Mouse (Mus musculus): ENCODE measurements at regions not wholly inside any gene's neighbourhood (a gene's known extent, or its start where the extent isn't known, plus 50 kb on each side); places are given as distances from the start of the nearest gene placed in this dataset.

DNA sequence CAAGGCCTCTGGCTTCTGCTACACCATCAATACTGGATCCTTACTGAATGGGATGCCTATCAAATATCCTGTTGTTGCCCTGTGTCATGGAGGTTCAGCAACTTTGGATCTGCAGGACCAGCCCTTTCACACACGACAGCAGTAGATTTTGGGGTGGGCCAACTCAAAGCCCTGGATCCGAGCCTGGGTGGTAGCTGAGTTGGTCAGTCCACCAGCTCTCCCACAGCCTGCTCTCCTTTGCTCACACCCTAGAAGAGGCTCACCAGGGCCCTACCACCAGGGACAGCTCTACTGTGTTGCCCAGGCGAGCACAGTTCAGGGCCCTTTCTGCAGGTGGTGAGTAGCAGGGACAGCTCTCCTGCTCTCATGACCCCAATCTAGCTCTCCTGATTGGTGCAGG, 192.6 kb downstream of the Spata18 start:
- Histone ChIP-seq H3K9me3 (ENCODE audit: low read length) (no peaks in the 10 kb centered on the region), H3K36me3 (ENCODE audit: insufficient read depth, low read length) (no peaks in the 10 kb centered on the region), H3K27me3 (ENCODE audit: insufficient read depth, low read length) (no peaks in the 10 kb centered on the region), H3K4me1 (replicated peaks; ENCODE audit: low read depth, low read length) (no peaks in the 10 kb centered on the region), H3K4me3 (replicated peaks; ENCODE audit: low read length) (no peak overlapping the region)
- TF ChIP-seq POU5F1 (IDR thresholded peaks at IDR 0.05; ENCODE audit: borderline replicate concordance, low read length): no peak
- TF ChIP-seq NANOG (IDR thresholded peaks at IDR 0.05; ENCODE audit: borderline replicate concordance, low read length): no peak
- no peak for TF ChIP-seq CTCF (conservative IDR thresholded peaks at IDR 0.05; ENCODE audit: low read length)

- no peaks in the 10 kb centered on the region for H3K36me3 ChIP-seq (ENCODE audit: insufficient read depth, low read length)
- TF ChIP-seq CTCF (conservative IDR thresholded peaks at IDR 0.05; ENCODE audit: low read length) (no peak), NANOG (IDR thresholded peaks at IDR 0.05; ENCODE audit: borderline replicate concordance, low read length) (no peak), POU5F1 (IDR thresholded peaks at IDR 0.05; ENCODE audit: borderline replicate concordance, low read length) (no peak)
- no peaks in the 10 kb centered on the region for H3K9me3 ChIP-seq (ENCODE audit: low read length)
- no peaks in the 10 kb centered on the region for H3K27me3 ChIP-seq (ENCODE audit: insufficient read depth, low read length)
- no peaks in the 10 kb centered on the region for H3K4me1 ChIP-seq (replicated peaks; ENCODE audit: low read depth, low read length)
- H3K4me3 ChIP-seq (replicated peaks; ENCODE audit: low read length): no peak overlapping the region
These were observed 195.1 kb downstream of the Spata18 start for GRCm38 (mm10) chr5:73846096-73846782.

GRCm38 (mm10) chr5:73846783-73847151, 195.6 kb downstream of the Spata18 start:
- 0 out of 2 replicates have a peak, but pooled peaks cover 3% of the 10 kb centered on the region for H3K4me1 ChIP-seq (replicated peaks; ENCODE audit: low read depth, low read length)
- no peaks in the 10 kb centered on the region for H3K9me3 ChIP-seq (ENCODE audit: low read length)
- no peak overlapping the region for H3K4me3 ChIP-seq (replicated peaks; ENCODE audit: low read length)
- no peak for TF ChIP-seq POU5F1 (IDR thresholded peaks at IDR 0.05; ENCODE audit: borderline replicate concordance, low read length)
- no peak for TF ChIP-seq CTCF (conservative IDR thresholded peaks at IDR 0.05; ENCODE audit: low read length)
- TF ChIP-seq NANOG (IDR thresholded peaks at IDR 0.05; ENCODE audit: borderline replicate concordance, low read length): no peak
- H3K36me3 ChIP-seq (ENCODE audit: insufficient read depth, low read length): no peaks in the 10 kb centered on the region
- no peaks in the 10 kb centered on the region for H3K27me3 ChIP-seq (ENCODE audit: insufficient read depth, low read length)

DNA sequence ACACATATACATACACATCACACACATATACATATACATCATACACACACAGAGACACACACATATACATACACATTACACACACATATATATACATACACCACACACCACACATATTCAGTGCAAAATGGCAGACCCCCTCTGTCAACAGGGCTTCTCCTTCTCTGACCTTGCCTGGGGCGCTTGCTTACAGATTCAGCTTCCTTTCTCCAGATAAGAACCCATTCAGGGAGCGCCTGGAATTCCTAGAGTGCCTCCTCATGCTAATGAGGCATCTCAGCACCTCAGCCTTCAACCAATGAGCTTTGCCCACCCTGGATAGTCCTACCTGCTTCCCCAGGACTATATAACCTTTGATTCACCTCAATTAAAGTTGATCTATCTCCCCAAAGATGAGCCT, 200.3 kb downstream of the Spata18 start:
- H3K27me3 ChIP-seq (ENCODE audit: insufficient read depth, low read length): no peaks in the 10 kb centered on the region
- no peaks in the 10 kb centered on the region for H3K9me3 ChIP-seq (ENCODE audit: low read length)
- no peak for TF ChIP-seq CTCF (conservative IDR thresholded peaks at IDR 0.05; ENCODE audit: low read length)
- no peak for TF ChIP-seq NANOG (IDR thresholded peaks at IDR 0.05; ENCODE audit: borderline replicate concordance, low read length)
- no peak for TF ChIP-seq POU5F1 (IDR thresholded peaks at IDR 0.05; ENCODE audit: borderline replicate concordance, low read length)
- no peak overlapping the region for H3K4me3 ChIP-seq (replicated peaks; ENCODE audit: low read length)
- H3K4me1 ChIP-seq (replicated peaks; ENCODE audit: low read depth, low read length): peaks cover 16% of the 10 kb centered on the region
- no peaks in the 10 kb centered on the region for H3K36me3 ChIP-seq (ENCODE audit: insufficient read depth, low read length)

DNA sequence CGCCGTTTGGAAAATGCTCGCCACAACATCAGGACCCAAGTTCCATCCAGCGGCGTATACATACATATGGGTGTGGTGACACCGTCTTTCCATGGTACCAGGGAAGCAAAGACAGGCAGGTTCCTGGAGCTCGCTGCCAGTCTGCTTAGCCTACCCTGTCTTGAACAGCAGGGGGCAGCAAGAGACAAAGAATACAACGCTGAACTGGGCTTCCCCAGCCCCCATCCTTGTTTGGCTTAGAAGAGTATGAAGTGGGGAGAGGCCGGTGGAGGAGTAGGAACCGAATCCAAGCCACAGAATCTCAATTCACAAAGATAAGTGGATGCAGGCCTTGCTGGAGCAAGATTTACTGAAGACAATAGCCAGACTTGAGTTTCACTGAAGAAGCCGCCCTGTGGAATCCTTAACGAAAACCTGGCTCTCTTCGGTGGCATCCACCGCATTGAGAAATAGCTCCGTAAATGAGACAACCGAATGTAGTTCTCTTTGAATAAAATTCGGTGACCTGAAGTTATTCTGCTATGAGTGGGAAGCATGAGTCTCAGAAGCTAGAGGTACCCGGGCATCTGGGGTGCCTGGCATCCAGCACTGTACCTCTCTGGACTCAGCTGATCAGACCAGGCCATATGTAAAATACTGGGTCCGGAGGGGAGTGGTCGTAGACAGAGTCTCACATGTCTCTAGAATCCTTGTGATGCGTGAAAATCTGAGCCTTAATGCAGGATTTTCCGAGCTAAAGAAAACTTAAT, 203.0 kb downstream of the Spata18 start:
- Histone ChIP-seq H3K4me3 (replicated peaks; ENCODE audit: low read length) (no peak overlapping the region), H3K27me3 (ENCODE audit: insufficient read depth, low read length) (no peaks in the 10 kb centered on the region), H3K4me1 (replicated peaks; ENCODE audit: low read depth, low read length) (peaks cover 16% of the 10 kb centered on the region), H3K9me3 (ENCODE audit: low read length) (peaks cover 6% of the 10 kb centered on the region), H3K36me3 (ENCODE audit: insufficient read depth, low read length) (no peaks in the 10 kb centered on the region)
- no peak for TF ChIP-seq NANOG (IDR thresholded peaks at IDR 0.05; ENCODE audit: borderline replicate concordance, low read length)
- TF ChIP-seq CTCF (conservative IDR thresholded peaks at IDR 0.05; ENCODE audit: low read length): peak; percentile 60
- TF ChIP-seq POU5F1 (IDR thresholded peaks at IDR 0.05; ENCODE audit: borderline replicate concordance, low read length): no peak

GRCm38 (mm10) chr5:73854774-73855371, 203.7 kb downstream of the Spata18 start:
- Histone ChIP-seq H3K4me1 (replicated peaks; ENCODE audit: low read depth, low read length) (peaks cover 16% of the 10 kb centered on the region), H3K36me3 (ENCODE audit: insufficient read depth, low read length) (no peaks in the 10 kb centered on the region), H3K27me3 (ENCODE audit: insufficient read depth, low read length) (no peaks in the 10 kb centered on the region), H3K9me3 (ENCODE audit: low read length) (peaks cover 10% of the 10 kb centered on the region), H3K4me3 (replicated peaks; ENCODE audit: low read length) (no peak overlapping the region)
- no peak for TF ChIP-seq CTCF (conservative IDR thresholded peaks at IDR 0.05; ENCODE audit: low read length)
- TF ChIP-seq NANOG (IDR thresholded peaks at IDR 0.05; ENCODE audit: borderline replicate concordance, low read length): no peak
- no peak for TF ChIP-seq POU5F1 (IDR thresholded peaks at IDR 0.05; ENCODE audit: borderline replicate concordance, low read length)

GRCm38 (mm10) chr5:73859320-73859719, 208.1 kb downstream of the Spata18 start:
- no peak for TF ChIP-seq CTCF (conservative IDR thresholded peaks at IDR 0.05; ENCODE audit: low read length)
- TF ChIP-seq POU5F1 (IDR thresholded peaks at IDR 0.05; ENCODE audit: borderline replicate concordance, low read length): no peak
- no peak for TF ChIP-seq NANOG (IDR thresholded peaks at IDR 0.05; ENCODE audit: borderline replicate concordance, low read length)
- H3K4me3 ChIP-seq (replicated peaks; ENCODE audit: low read length): no peak overlapping the region
- H3K27me3 ChIP-seq (ENCODE audit: insufficient read depth, low read length): no peaks in the 10 kb centered on the region
- peaks cover 7% of the 10 kb centered on the region for H3K4me1 ChIP-seq (replicated peaks; ENCODE audit: low read depth, low read length)
- H3K9me3 ChIP-seq (ENCODE audit: low read length): peaks cover 37% of the 10 kb centered on the region
- no peaks in the 10 kb centered on the region for H3K36me3 ChIP-seq (ENCODE audit: insufficient read depth, low read length)

GRCm38 (mm10) chr5:73864138-73864761, 204.0 kb downstream of the Usp46 start:
- TF ChIP-seq POU5F1 (IDR thresholded peaks at IDR 0.05; ENCODE audit: borderline replicate concordance, low read length): no peak
- peak; percentile 62 for TF ChIP-seq CTCF (conservative IDR thresholded peaks at IDR 0.05; ENCODE audit: low read length)
- H3K27me3 ChIP-seq (ENCODE audit: insufficient read depth, low read length): no peaks in the 10 kb centered on the region
- peaks cover 35% of the 10 kb centered on the region for H3K9me3 ChIP-seq (ENCODE audit: low read length)
- H3K36me3 ChIP-seq (ENCODE audit: insufficient read depth, low read length): no peaks in the 10 kb centered on the region
- H3K4me1 ChIP-seq (replicated peaks; ENCODE audit: low read depth, low read length): no peaks in the 10 kb centered on the region
- no peak overlapping the region for H3K4me3 ChIP-seq (replicated peaks; ENCODE audit: low read length)

Data from E14TG2a.4 (cell line).